Mouse (Mus musculus) small intestine, adult 10 weeks (tissue): ENCODE results near the gene Mpo. TPM values are rescaled to one million over a fixed set of nuclear protein-coding genes. Genes with fewer than 3 reads are reported as not detected.

Experiments
- polyA plus RNA-seq: library from polyadenylated mRNA; stranded (reverse); fragments of 350-450 nt; fragmentation: Illumina TruSeq; extraction: RNeasy Lipid Tissue Mini Kit (QIAGEN cat#74804); gene quantifications from one replicate; pipeline ENCODE4 v1.2.3, GENCODE M21; 2014; ENCODE audit warnings: low replicate concordance

The Mpo gene
- not detected for polyA plus RNA-seq

GRCm38 (mm10) chr11:87793460-87793859 is at the start of gene Mpo:
Gene Mpo, plus strand, starts transcription at chr11:87793581.

GRCm38 (mm10) chr11:87760301-87761081 is 32.9 kb upstream of the Mpo start, which contains the start of gene Tspoap1:
Gene Tspoap1, plus strand, starts transcription at chr11:87760541.

GRCm38 (mm10) chr11:87828239-87828900 is 35.0 kb downstream of the Mpo start, which contains the start of gene Lpo:
Gene Lpo, minus strand, starts transcription at chr11:87828289.

GRCm38 (mm10) chr11:87852690-87853596 is 59.6 kb downstream of the Mpo start, which contains the start of gene Mks1:
Gene Mks1, plus strand, starts transcription at chr11:87853215.

Other genes with a start within 250 kb of the Mpo start
- gene Gm11492, start 226.9 kb upstream of the Mpo start, polyA plus RNA-seq = not detected
- 5.0 TPM for gene Sept4, start 224.7 kb upstream of the Mpo start, polyA plus RNA-seq
- gene Mtmr4, start 201.4 kb upstream of the Mpo start, polyA plus RNA-seq = 74.5 TPM
- 1.8 TPM for gene Hsf5, start 176.4 kb upstream of the Mpo start, polyA plus RNA-seq
- 12.7 TPM for gene Rnf43, start 130.9 kb upstream of the Mpo start, polyA plus RNA-seq
- gene Supt4a, start 56.0 kb upstream of the Mpo start, polyA plus RNA-seq = 6.7 TPM
- gene Tspoap1, start 33.0 kb upstream of the Mpo start, polyA plus RNA-seq = not detected
- not detected for gene Lpo, start 34.7 kb downstream of the Mpo start, polyA plus RNA-seq
- 0.63 TPM for gene Mks1, start 59.6 kb downstream of the Mpo start, polyA plus RNA-seq
- not detected for gene Epx, start 82.0 kb downstream of the Mpo start, polyA plus RNA-seq
- not detected for gene Olfr462, start 98.7 kb downstream of the Mpo start, polyA plus RNA-seq
- not detected for gene Olfr463, start 103.8 kb downstream of the Mpo start, polyA plus RNA-seq
- gene Olfr464, start 127.4 kb downstream of the Mpo start, polyA plus RNA-seq = not detected
- gene Dynll2, start 194.0 kb downstream of the Mpo start, polyA plus RNA-seq = 110 TPM